Mouse (Mus musculus) intestine, postnatal 0 days (tissue): ENCODE measurements around the gene Oxa1l. TPM values are rescaled to one million over a fixed set of nuclear protein-coding genes. Genes with fewer than 3 reads are reported as not detected.

Experiments
- ATAC-seq: fragments of 200-750 bp; cut with Nextera tagmentation; 2 replicates; pipeline ENCODE4 v1.8.0; 2017; ENCODE audit warnings: mild to moderate bottlenecking, moderate TSS enrichment, moderate library complexity
- H3K27ac ChIP-seq: fragments of 300-500 bp; sonication (generic); 2 replicates; pipeline ENCODE4 v1.5.1; 2014; ENCODE audit warnings: mild to moderate bottlenecking, low read depth, low read length, moderate library complexity
- H3K27me3 ChIP-seq: fragments of 300-500 bp; sonication (generic); replicated peaks from 2 replicates; pipeline ENCODE4 v1.6.1; 2014; ENCODE audit warnings: low read length, mixed read lengths; ENCODE audit not compliant: control insufficient read depth, insufficient read depth
- H3K36me3 ChIP-seq: fragments of 300-500 bp; sonication (generic); 2 replicates; pipeline ENCODE4 v1.6.1; 2014; ENCODE audit warnings: mild to moderate bottlenecking, moderate library complexity; ENCODE audit not compliant: control insufficient read depth, insufficient read depth
- H3K4me1 ChIP-seq: fragments of 300-500 bp; sonication (generic); replicated peaks from 2 replicates; pipeline ENCODE4 v1.6.1; 2014; ENCODE audit warnings: antibody characterized with exemption, low read length, mixed read lengths; ENCODE audit not compliant: control insufficient read depth, insufficient read depth
- H3K4me2 ChIP-seq: fragments of 300-500 bp; sonication (generic); replicated peaks from 2 replicates; pipeline ENCODE4 v1.6.1; 2014; ENCODE audit warnings: low read depth, mild to moderate bottlenecking, moderate library complexity
- H3K4me3 ChIP-seq: fragments of 300-500 bp; sonication (generic); 2 replicates; pipeline ENCODE4 v1.5.1; 2014; ENCODE audit warnings: low read depth, low read length
- H3K9ac ChIP-seq: fragments of 300-500 bp; sonication (generic); 2 replicates; pipeline ENCODE4 v1.6.1; 2014; ENCODE audit warnings: mild to moderate bottlenecking, low read depth, low read length
- H3K9me3 ChIP-seq: fragments of 300-500 bp; sonication (generic); 2 replicates; pipeline ENCODE4 v1.6.1; 2016; ENCODE audit warnings: mixed run types; ENCODE audit not compliant: control insufficient read depth
- CTCF ChIP-seq: sonication (generic); IDR thresholded peaks from 2 replicates; pipeline ENCODE4 v1.5.1; 2016; ENCODE audit warnings: low read depth, mild to moderate bottlenecking, control low read depth, antibody characterized with exemption, moderate library complexity
- WGBS: fragments of 180-500 bp; shearing (Covaris S2); extraction: QIAGEN DNeasy Blood & Tissue Kit; methylation state at CpG from one replicate; pipeline ENCODE4 v1.1.7; 2014; 5-methylcytosine and 5-hydroxymethylcytosine counted together
- polyA plus RNA-seq: library from polyadenylated mRNA; unstranded; fragments of >200 nt; fragmentation: Nextera tagmentation; extraction: Ambion mirVana; gene quantifications from 2 replicates; pipeline ENCODE4 v1.2.1, GENCODE M21; 2015

The Oxa1l gene
- polyA plus RNA-seq, 1 experiment from 2014 or later: 35.5 TPM

- Histone ChIP-seq H3K9ac (no peak overlapping the region), H3K9me3 (no peaks in the 10 kb centered on the region), H3K27me3 (no peaks in the 10 kb centered on the region), H3K4me1 (peaks cover 4% of the 10 kb centered on the region; the same call in 1 of the 2 replicates), H3K4me3 (no peak overlapping the region), H3K36me3 (peaks cover 23% of the 10 kb centered on the region; the same call in 1 of the 2 replicates), H3K27ac (no peak overlapping the region; the same call in 1 of the 2 replicates), H3K4me2 (no peak overlapping the region; the same call in 1 of the 2 replicates)
- WGBS: 61% methylated on average over 7 of the region's 7 CpGs
- ATAC-seq: no peak
- TF ChIP-seq CTCF: no peak
Observed at GRCm38 (mm10) chr14:54398528-54398916, 37.9 kb downstream of the Oxa1l start.

GRCm38 (mm10) chr14:54398921-54399382 is 38.3 kb downstream of the Oxa1l start:
- Histone ChIP-seq H3K4me1 (peaks cover 6% of the 10 kb centered on the region; the same call in 1 of the 2 replicates), H3K4me3 (no peak overlapping the region), H3K4me2 (peak overlapping the region; percentile 21), H3K9me3 (no peaks in the 10 kb centered on the region), H3K9ac (no peak overlapping the region), H3K27me3 (no peaks in the 10 kb centered on the region), H3K27ac (no peak overlapping the region; the same call in 1 of the 2 replicates), H3K36me3 (peaks cover 23% of the 10 kb centered on the region; the same call in 1 of the 2 replicates)
- TF ChIP-seq CTCF: no peak
- WGBS: 39% methylated on average over 8 of the region's 8 CpGs
- ATAC-seq: no peak

GRCm38 (mm10) chr14:54401723-54402122 is 41.1 kb downstream of the Oxa1l start:
- H3K4me3 ChIP-seq: no peak overlapping the region
- H3K27me3 ChIP-seq: no peaks in the 10 kb centered on the region
- WGBS: 16% methylated on average over 3 of the region's 3 CpGs
- H3K9ac ChIP-seq: no peak overlapping the region
- peaks cover 26% of the 10 kb centered on the region; the same call in 1 of the 2 replicates for H3K36me3 ChIP-seq
- no peaks in the 10 kb centered on the region for H3K9me3 ChIP-seq
- peak overlapping the region; percentile 60 for H3K27ac ChIP-seq
- no peak for TF ChIP-seq CTCF
- peak; percentile 70 for ATAC-seq
- H3K4me1 ChIP-seq: peaks cover 6% of the 10 kb centered on the region; the same call in 1 of the 2 replicates
- peak overlapping the region; percentile 46 for H3K4me2 ChIP-seq

GRCm38 (mm10) chr14:54408336-54409056 is 47.9 kb downstream of the Oxa1l start:
- H3K27me3 ChIP-seq: no peaks in the 10 kb centered on the region
- TF ChIP-seq CTCF: peak; percentile 76
- peak overlapping the region; percentile 95 for H3K27ac ChIP-seq
- H3K9ac ChIP-seq: peak overlapping the region; percentile 71
- peaks cover 2% of the 10 kb centered on the region; the same call in 1 of the 2 replicates for H3K4me1 ChIP-seq
- peak overlapping the region; percentile 70 for H3K4me2 ChIP-seq
- H3K9me3 ChIP-seq: no peaks in the 10 kb centered on the region
- no peak; the same call in 1 of the 2 replicates for ATAC-seq
- H3K4me3 ChIP-seq: peak overlapping the region; percentile 46
- H3K36me3 ChIP-seq: peaks cover 12% of the 10 kb centered on the region; the same call in 1 of the 2 replicates
- whole genome bisulfite sequencing: 51% methylated on average over 25 of the region's 25 CpGs

- no peak for ATAC-seq
- H3K9ac ChIP-seq: peak overlapping the region; percentile 71
- H3K36me3 ChIP-seq: peaks cover 12% of the 10 kb centered on the region; the same call in 1 of the 2 replicates
- H3K4me2 ChIP-seq: peak overlapping the region; percentile 70
- no peak for TF ChIP-seq CTCF
- H3K4me1 ChIP-seq: no peaks in the 10 kb centered on the region
- peak overlapping the region; percentile 46 for H3K4me3 ChIP-seq
- H3K27ac ChIP-seq: peak overlapping the region; percentile 95
- 43% methylated on average over 7 of the region's 7 CpGs for WGBS
- H3K27me3 ChIP-seq: no peaks in the 10 kb centered on the region
- no peaks in the 10 kb centered on the region for H3K9me3 ChIP-seq
Observed at GRCm38 (mm10) chr14:54409057-54409645, 48.5 kb downstream of the Oxa1l start.
